Mouse (Mus musculus): ENCODE measurements around the gene Arhgef33. TPM values are rescaled to one million over a fixed set of nuclear protein-coding genes. Genes with fewer than 3 reads are reported as not detected.

Arhgef33 gene
- total and polyA plus RNA-seq, 2 experiments from 2014 or later, result 1.8 to 6.2 TPM

GRCm38 (mm10) chr17:80312405-80312804, 5.2 kb downstream of the Arhgef33 start:
- H3K27ac ChIP-seq (ENCODE audit: low read depth, low read length), result no peak overlapping the region
- no peaks in the 10 kb centered on the region for H3K27me3 ChIP-seq (ENCODE audit: insufficient read depth, low read length)
- H3K4me1 ChIP-seq (ENCODE audit: insufficient read depth), result peaks cover 6% of the 10 kb centered on the region; the same call in 1 of the 2 replicates
- ATAC-seq (no peak), DNase-seq (no peak)
- no peaks in the 10 kb centered on the region for H3K9me3 ChIP-seq (ENCODE audit: low read length)
- no peak overlapping the region for H3K4me2 ChIP-seq (ENCODE audit: low read depth)
- no peak overlapping the region for H3K4me3 ChIP-seq (ENCODE audit: low read depth, low read length)
- no peak overlapping the region for H3K9ac ChIP-seq
- WGBS, result 70% methylated on average over 4 of the region's 4 CpGs
- no peak for TF ChIP-seq CTCF (IDR thresholded peaks at IDR 0.05; ENCODE audit: low read depth)
- H3K36me3 ChIP-seq (ENCODE audit: insufficient read depth), result no peaks in the 10 kb centered on the region

- no peak for ATAC-seq
- TF ChIP-seq CTCF (IDR thresholded peaks at IDR 0.05; ENCODE audit: low read depth), result no peak
- Histone ChIP-seq H3K36me3 (ENCODE audit: insufficient read depth) (no peaks in the 10 kb centered on the region), H3K27ac (ENCODE audit: low read depth, low read length) (no peak overlapping the region), H3K9ac (no peak overlapping the region), H3K4me3 (ENCODE audit: low read depth, low read length) (no peak overlapping the region), H3K4me1 (ENCODE audit: insufficient read depth) (no peaks in the 10 kb centered on the region), H3K4me2 (ENCODE audit: low read depth) (no peak overlapping the region), H3K27me3 (ENCODE audit: insufficient read depth, low read length) (no peaks in the 10 kb centered on the region), H3K9me3 (ENCODE audit: low read length) (no peaks in the 10 kb centered on the region)
- DNase-seq, result no peak
- 93% methylated on average over 6 of the region's 6 CpGs for WGBS
Observed at GRCm38 (mm10) chr17:80322228-80322627, 15.0 kb downstream of the Arhgef33 start.

GRCm38 (mm10) chr17:80323015-80323414, 15.8 kb downstream of the Arhgef33 start:
- Histone ChIP-seq H3K27me3 (ENCODE audit: insufficient read depth, low read length) (no peaks in the 10 kb centered on the region), H3K4me2 (ENCODE audit: low read depth) (no peak overlapping the region), H3K27ac (ENCODE audit: low read depth, low read length) (no peak overlapping the region), H3K4me1 (ENCODE audit: insufficient read depth) (no peaks in the 10 kb centered on the region), H3K9ac (no peak overlapping the region), H3K4me3 (ENCODE audit: low read depth, low read length) (no peak overlapping the region), H3K36me3 (ENCODE audit: insufficient read depth) (no peaks in the 10 kb centered on the region), H3K9me3 (ENCODE audit: low read length) (no peaks in the 10 kb centered on the region)
- no peak for TF ChIP-seq CTCF (IDR thresholded peaks at IDR 0.05; ENCODE audit: low read depth)
- WGBS, result 79% methylated on average over 4 of the region's 4 CpGs
- no peak for ATAC-seq
- DNase-seq, result no peak

- TF ChIP-seq CTCF (IDR thresholded peaks at IDR 0.05; ENCODE audit: low read depth), result no peak
- no peak for ATAC-seq
- no peak for DNase-seq
Observed at GRCm38 (mm10) chr17:80323658-80324057, 16.5 kb downstream of the Arhgef33 start.

GRCm38 (mm10) chr17:80324521-80324920, 17.3 kb downstream of the Arhgef33 start:
- Histone ChIP-seq H3K4me3 (ENCODE audit: low read depth, low read length) (no peak overlapping the region), H3K4me2 (ENCODE audit: low read depth) (no peak overlapping the region), H3K27me3 (ENCODE audit: insufficient read depth, low read length) (no peaks in the 10 kb centered on the region), H3K4me1 (ENCODE audit: insufficient read depth) (no peaks in the 10 kb centered on the region), H3K9me3 (ENCODE audit: low read length) (no peaks in the 10 kb centered on the region), H3K9ac (no peak overlapping the region), H3K36me3 (ENCODE audit: insufficient read depth) (no peaks in the 10 kb centered on the region), H3K27ac (ENCODE audit: low read depth, low read length) (no peak overlapping the region)
- DNase-seq (no peak), ATAC-seq (no peak)
- no peak for TF ChIP-seq CTCF (IDR thresholded peaks at IDR 0.05; ENCODE audit: low read depth)
- WGBS, result 88% methylated on average over 7 of the region's 7 CpGs

More at GRCm38 (mm10) chr17:80323658-80324057, 16.5 kb downstream of the Arhgef33 start:
- WGBS, result 86% methylated on average over 8 of the region's 8 CpGs
- Histone ChIP-seq H3K9me3 (ENCODE audit: low read length) (no peaks in the 10 kb centered on the region), H3K27me3 (ENCODE audit: insufficient read depth, low read length) (no peaks in the 10 kb centered on the region), H3K4me3 (ENCODE audit: low read depth, low read length) (no peak overlapping the region), H3K36me3 (ENCODE audit: insufficient read depth) (no peaks in the 10 kb centered on the region), H3K4me2 (ENCODE audit: low read depth) (no peak overlapping the region), H3K9ac (no peak overlapping the region), H3K27ac (ENCODE audit: low read depth, low read length) (no peak overlapping the region), H3K4me1 (ENCODE audit: insufficient read depth) (no peaks in the 10 kb centered on the region)

- 86% methylated on average over 5 of the region's 5 CpGs for WGBS
- Histone ChIP-seq H3K4me2 (ENCODE audit: low read depth) (no peak overlapping the region), H3K27ac (ENCODE audit: low read depth, low read length) (no peak overlapping the region), H3K4me3 (ENCODE audit: low read depth, low read length) (no peak overlapping the region), H3K27me3 (ENCODE audit: insufficient read depth, low read length) (no peaks in the 10 kb centered on the region), H3K4me1 (ENCODE audit: insufficient read depth) (no peaks in the 10 kb centered on the region), H3K36me3 (ENCODE audit: insufficient read depth) (no peaks in the 10 kb centered on the region), H3K9me3 (ENCODE audit: low read length) (no peaks in the 10 kb centered on the region), H3K9ac (no peak overlapping the region)
- no peak for ATAC-seq
- TF ChIP-seq CTCF (IDR thresholded peaks at IDR 0.05; ENCODE audit: low read depth), result no peak
- no peak for DNase-seq
Observed at GRCm38 (mm10) chr17:80325456-80325855, 18.2 kb downstream of the Arhgef33 start.

- DNase-seq, result no peak
- Histone ChIP-seq H3K4me2 (ENCODE audit: low read depth) (no peak overlapping the region), H3K9me3 (ENCODE audit: low read length) (no peaks in the 10 kb centered on the region), H3K27me3 (ENCODE audit: insufficient read depth, low read length) (no peaks in the 10 kb centered on the region), H3K27ac (ENCODE audit: low read depth, low read length) (no peak overlapping the region), H3K36me3 (ENCODE audit: insufficient read depth) (no peaks in the 10 kb centered on the region), H3K9ac (no peak overlapping the region), H3K4me3 (ENCODE audit: low read depth, low read length) (no peak overlapping the region), H3K4me1 (ENCODE audit: insufficient read depth) (no peaks in the 10 kb centered on the region)
- ATAC-seq, result no peak
- 67% methylated on average over 3 of the region's 3 CpGs for WGBS
- TF ChIP-seq CTCF (IDR thresholded peaks at IDR 0.05; ENCODE audit: low read depth), result no peak
Observed at GRCm38 (mm10) chr17:80326431-80326830, 19.2 kb downstream of the Arhgef33 start.

GRCm38 (mm10) chr17:80332386-80332785, 25.2 kb downstream of the Arhgef33 start:
- DNase-seq (peak; percentile 39), ATAC-seq (peak; percentile 72)
- Histone ChIP-seq H3K36me3 (ENCODE audit: insufficient read depth) (no peaks in the 10 kb centered on the region), H3K9ac (no peak overlapping the region), H3K27ac (ENCODE audit: low read depth, low read length) (no peak overlapping the region), H3K9me3 (ENCODE audit: low read length) (no peaks in the 10 kb centered on the region), H3K4me1 (ENCODE audit: insufficient read depth) (no peaks in the 10 kb centered on the region), H3K4me2 (ENCODE audit: low read depth) (no peak overlapping the region), H3K27me3 (ENCODE audit: insufficient read depth, low read length) (no peaks in the 10 kb centered on the region), H3K4me3 (ENCODE audit: low read depth, low read length) (no peak overlapping the region)
- TF ChIP-seq CTCF (IDR thresholded peaks at IDR 0.05; ENCODE audit: low read depth), result peak; percentile 55
- 59% methylated on average over 2 of the region's 2 CpGs for WGBS

All from forebrain, postnatal 0 days (tissue).